Mouse (Mus musculus): ENCODE results near the gene Vav3. TPM values are rescaled to one million over a fixed set of nuclear protein-coding genes. Genes with fewer than 3 reads are reported as not detected.

The Vav3 gene
- polyA plus RNA-seq, 1 experiment from 2014 or later, result 15.4 TPM

DNA sequence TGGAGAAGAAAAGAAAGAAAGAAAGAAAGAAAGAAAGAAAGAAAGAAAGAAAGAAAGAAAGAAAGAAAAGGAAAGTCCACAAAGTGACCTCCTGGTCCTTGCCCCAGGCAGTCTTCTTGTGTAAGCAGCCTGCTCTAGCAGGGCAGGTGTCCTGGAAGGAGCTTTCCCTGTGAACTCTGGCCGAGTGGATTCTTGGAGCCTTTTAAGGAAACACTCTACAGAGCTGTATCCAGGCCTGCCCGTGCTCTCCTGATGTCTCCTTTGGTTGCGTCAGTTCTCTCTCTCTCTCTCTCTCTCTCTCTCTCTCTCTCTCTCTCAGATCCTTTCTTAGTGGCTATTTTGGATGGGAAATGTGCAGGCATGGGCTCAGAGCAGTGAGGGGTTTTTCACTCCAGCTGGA lies 232.4 kb downstream of the Vav3 start:
- WGBS, result 67% methylated on average over 3 of the region's 3 CpGs
- no peak overlapping the region for H3K4me2 ChIP-seq
- no peaks in the 10 kb centered on the region for H3K36me3 ChIP-seq
- no peak overlapping the region for H3K27ac ChIP-seq (replicated peaks)
- H3K9me3 ChIP-seq, result no peaks in the 10 kb centered on the region
- ATAC-seq (ENCODE audit: low FRiP score, low read depth), result no peak
- H3K4me1 ChIP-seq (replicated peaks), result peaks cover 5% of the 10 kb centered on the region; the same call in 1 of the 2 replicates
- H3K9ac ChIP-seq, result no peak overlapping the region
- no peaks in the 10 kb centered on the region for H3K27me3 ChIP-seq
- H3K4me3 ChIP-seq, result no peak overlapping the region

DNA sequence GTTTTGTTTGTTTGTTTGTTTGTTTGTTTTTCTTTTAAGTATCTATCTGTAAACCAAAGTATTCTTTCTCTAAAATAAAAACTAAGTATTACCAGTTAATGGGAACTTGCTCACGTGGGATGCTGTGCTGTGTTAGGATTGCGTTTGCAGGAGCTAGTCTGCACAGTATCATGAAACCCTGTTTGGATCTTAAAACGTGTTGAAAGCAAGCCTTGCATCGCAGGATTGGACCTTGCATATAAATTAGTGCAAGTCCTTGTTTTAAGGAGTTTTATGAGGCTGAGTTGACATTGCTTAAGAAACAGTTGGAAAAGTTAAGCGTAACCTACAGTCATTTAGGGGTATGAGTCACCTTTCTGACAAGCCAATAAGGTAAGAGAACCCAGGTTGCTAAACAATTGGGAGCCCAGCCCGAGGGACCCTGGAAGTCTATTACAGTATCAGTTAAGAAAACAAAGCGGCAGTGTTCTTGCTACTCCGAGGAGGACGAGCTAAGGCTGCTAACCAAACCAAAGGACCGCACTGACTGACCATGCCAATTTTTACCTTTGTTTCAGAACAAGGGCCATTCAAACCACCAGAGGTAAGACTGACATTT lies 233.2 kb downstream of the Vav3 start:
- Histone ChIP-seq H3K4me1 (replicated peaks) (peaks cover 1% of the 10 kb centered on the region; the same call in 1 of the 2 replicates), H3K9ac (no peak overlapping the region), H3K27me3 (no peaks in the 10 kb centered on the region), H3K27ac (replicated peaks) (no peak overlapping the region), H3K36me3 (no peaks in the 10 kb centered on the region), H3K4me2 (no peak overlapping the region), H3K9me3 (no peaks in the 10 kb centered on the region), H3K4me3 (no peak overlapping the region)
- WGBS, result 77% methylated on average over 10 of the region's 10 CpGs
- no peak for ATAC-seq (ENCODE audit: low FRiP score, low read depth)

- H3K9ac ChIP-seq, result no peak overlapping the region
- no peak overlapping the region for H3K4me2 ChIP-seq
- no peak for ATAC-seq (ENCODE audit: low FRiP score, low read depth)
- H3K4me1 ChIP-seq (replicated peaks), result no peaks in the 10 kb centered on the region
- H3K27ac ChIP-seq (replicated peaks), result no peak overlapping the region
- 82% methylated on average over 6 of the region's 6 CpGs for WGBS
- H3K36me3 ChIP-seq, result no peaks in the 10 kb centered on the region
- no peaks in the 10 kb centered on the region for H3K27me3 ChIP-seq
- no peaks in the 10 kb centered on the region for H3K9me3 ChIP-seq
- no peak overlapping the region for H3K4me3 ChIP-seq
Measured at GRCm38 (mm10) chr3:109574161-109574560, 233.7 kb downstream of the Vav3 start.

GRCm38 (mm10) chr3:109578347-109578746 lies 237.9 kb downstream of the Vav3 start:
- no peak for ATAC-seq (ENCODE audit: low FRiP score, low read depth)
- no peaks in the 10 kb centered on the region for H3K27me3 ChIP-seq
- no peaks in the 10 kb centered on the region for H3K36me3 ChIP-seq
- H3K4me2 ChIP-seq, result no peak overlapping the region
- WGBS, result 89% methylated on average over 3 of the region's 3 CpGs
- no peaks in the 10 kb centered on the region for H3K4me1 ChIP-seq (replicated peaks)
- no peak overlapping the region for H3K27ac ChIP-seq (replicated peaks)
- no peaks in the 10 kb centered on the region for H3K9me3 ChIP-seq
- no peak overlapping the region for H3K4me3 ChIP-seq
- no peak overlapping the region for H3K9ac ChIP-seq

- Histone ChIP-seq H3K36me3 (no peaks in the 10 kb centered on the region), H3K9me3 (no peaks in the 10 kb centered on the region), H3K4me2 (no peak overlapping the region), H3K27ac (replicated peaks) (no peak overlapping the region), H3K4me1 (replicated peaks) (no peaks in the 10 kb centered on the region), H3K9ac (no peak overlapping the region), H3K4me3 (no peak overlapping the region), H3K27me3 (no peaks in the 10 kb centered on the region)
- WGBS, result 74% methylated on average over 7 of the region's 7 CpGs
- no peak for ATAC-seq (ENCODE audit: low FRiP score, low read depth)
Measured at GRCm38 (mm10) chr3:109578983-109579382, 238.5 kb downstream of the Vav3 start.

DNA sequence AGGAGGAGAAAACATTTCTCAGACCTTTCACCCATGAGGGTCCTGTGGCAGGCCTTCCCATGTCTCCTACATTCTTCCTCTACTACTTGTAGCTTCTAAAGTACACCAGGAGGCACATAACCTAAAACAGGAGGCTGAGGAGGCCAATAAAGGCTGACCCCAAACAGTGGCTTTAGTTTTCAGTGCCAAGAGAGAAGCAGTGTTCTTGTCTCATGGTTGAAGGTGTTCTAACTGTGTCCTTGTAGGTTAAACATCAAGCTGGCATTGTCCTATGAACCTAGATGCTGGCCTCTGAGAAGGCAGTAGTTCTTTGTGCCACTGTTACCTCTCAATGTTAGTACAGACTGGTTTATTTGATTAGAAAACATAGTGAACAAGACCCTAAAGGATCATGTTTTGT lies 245.5 kb downstream of the Vav3 start:
- Histone ChIP-seq H3K27me3 (no peaks in the 10 kb centered on the region), H3K9ac (no peak overlapping the region), H3K27ac (replicated peaks) (no peak overlapping the region), H3K36me3 (no peaks in the 10 kb centered on the region), H3K4me3 (no peak overlapping the region), H3K9me3 (no peaks in the 10 kb centered on the region), H3K4me2 (no peak overlapping the region), H3K4me1 (replicated peaks) (no peaks in the 10 kb centered on the region)
- no peak for ATAC-seq (ENCODE audit: low FRiP score, low read depth)

DNA sequence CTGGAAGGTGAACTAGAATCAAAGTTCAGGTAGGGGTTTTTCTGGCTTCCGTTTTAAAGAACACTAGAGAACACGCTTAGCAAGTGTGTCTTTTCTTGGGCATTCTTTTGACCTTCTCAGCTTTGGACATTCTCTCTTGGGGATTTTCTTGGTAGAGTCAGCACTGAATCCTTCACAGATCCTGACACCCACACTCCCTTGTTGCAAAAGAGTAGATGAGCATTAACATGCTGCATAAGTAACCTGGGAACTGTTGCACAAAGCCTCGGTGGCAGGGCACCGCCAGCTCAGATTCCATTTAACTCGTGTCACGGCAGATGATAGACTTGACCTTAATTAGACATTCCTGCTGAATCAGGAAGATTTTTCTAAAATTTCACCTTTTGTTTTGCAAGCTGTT lies 252.5 kb downstream of the Vav3 start:
- no peak overlapping the region for H3K9ac ChIP-seq
- no peaks in the 10 kb centered on the region for H3K4me1 ChIP-seq (replicated peaks)
- H3K4me3 ChIP-seq, result no peak overlapping the region
- no peak overlapping the region for H3K4me2 ChIP-seq
- H3K36me3 ChIP-seq, result no peaks in the 10 kb centered on the region
- ATAC-seq (ENCODE audit: low FRiP score, low read depth), result no peak
- H3K9me3 ChIP-seq, result no peaks in the 10 kb centered on the region
- no peak overlapping the region for H3K27ac ChIP-seq (replicated peaks)
- H3K27me3 ChIP-seq, result no peaks in the 10 kb centered on the region
- WGBS, result 68% methylated on average over 6 of the region's 6 CpGs

GRCm38 (mm10) chr3:109596084-109596483 lies 255.6 kb downstream of the Vav3 start:
- H3K27ac ChIP-seq (replicated peaks), result no peak overlapping the region

GRCm38 (mm10) chr3:109600699-109601451 lies 260.4 kb downstream of the Vav3 start:
- Histone ChIP-seq H3K27ac (replicated peaks) (no peak overlapping the region), H3K9me3 (no peaks in the 10 kb centered on the region), H3K9ac (no peak overlapping the region), H3K36me3 (no peaks in the 10 kb centered on the region), H3K4me2 (no peak overlapping the region), H3K4me1 (replicated peaks) (no peaks in the 10 kb centered on the region), H3K4me3 (no peak overlapping the region), H3K27me3 (no peaks in the 10 kb centered on the region)
- ATAC-seq (ENCODE audit: low FRiP score, low read depth), result no peak
- WGBS, result 92% methylated on average over 4 of the region's 4 CpGs

More at GRCm38 (mm10) chr3:109596084-109596483, 255.6 kb downstream of the Vav3 start:
- WGBS, result 90% methylated on average over 3 of the region's 3 CpGs
- Histone ChIP-seq H3K36me3 (no peaks in the 10 kb centered on the region), H3K9ac (no peak overlapping the region), H3K9me3 (no peaks in the 10 kb centered on the region), H3K4me3 (no peak overlapping the region), H3K27me3 (no peaks in the 10 kb centered on the region), H3K4me2 (no peak overlapping the region), H3K4me1 (replicated peaks) (no peaks in the 10 kb centered on the region)
- no peak for ATAC-seq (ENCODE audit: low FRiP score, low read depth)

GRCm38 (mm10) chr3:109602753-109603152 lies 262.3 kb downstream of the Vav3 start:
- Histone ChIP-seq H3K4me1 (replicated peaks) (no peaks in the 10 kb centered on the region), H3K4me3 (no peak overlapping the region), H3K36me3 (no peaks in the 10 kb centered on the region), H3K9ac (no peak overlapping the region), H3K9me3 (no peaks in the 10 kb centered on the region), H3K4me2 (no peak overlapping the region), H3K27ac (replicated peaks) (no peak overlapping the region), H3K27me3 (no peaks in the 10 kb centered on the region)
- ATAC-seq (ENCODE audit: low FRiP score, low read depth), result no peak
- 69% methylated on average over 1 of the region's 1 CpGs for WGBS

DNA sequence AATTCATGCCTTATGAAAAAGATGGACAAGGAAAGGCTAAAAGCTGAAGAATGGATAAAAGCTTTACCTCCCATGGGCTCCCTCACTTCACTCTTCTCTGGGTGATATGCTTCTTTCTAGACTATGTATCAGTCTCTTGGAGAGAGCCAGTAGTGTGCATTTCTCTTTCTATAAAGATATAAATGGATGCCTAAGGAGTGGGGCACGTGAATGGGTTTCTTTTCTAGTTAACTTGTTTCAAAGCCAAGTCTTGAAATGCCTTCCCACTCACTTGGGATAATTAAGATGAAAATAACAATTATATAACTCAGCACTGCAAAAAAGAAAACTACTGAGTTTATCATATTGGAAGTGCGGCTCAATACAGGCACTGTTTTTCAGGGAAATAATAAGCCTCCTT lies 265.7 kb downstream of the Vav3 start:
- H3K36me3 ChIP-seq, result no peaks in the 10 kb centered on the region
- no peak overlapping the region for H3K27ac ChIP-seq (replicated peaks)
- H3K4me1 ChIP-seq (replicated peaks), result no peaks in the 10 kb centered on the region
- no peak overlapping the region for H3K9ac ChIP-seq
- ATAC-seq (ENCODE audit: low FRiP score, low read depth), result no peak
- whole genome bisulfite sequencing, result 82% methylated on average over 2 of the region's 2 CpGs
- H3K27me3 ChIP-seq, result no peaks in the 10 kb centered on the region
- H3K9me3 ChIP-seq, result no peaks in the 10 kb centered on the region
- no peak overlapping the region for H3K4me3 ChIP-seq
- no peak overlapping the region for H3K4me2 ChIP-seq

GRCm38 (mm10) chr3:109621721-109622120 lies 281.3 kb downstream of the Vav3 start:
- no peak overlapping the region for H3K9ac ChIP-seq
- no peaks in the 10 kb centered on the region for H3K36me3 ChIP-seq
- 74% methylated on average over 3 of the region's 3 CpGs for WGBS
- H3K27ac ChIP-seq (replicated peaks), result no peak overlapping the region
- H3K4me1 ChIP-seq (replicated peaks), result no peaks in the 10 kb centered on the region
- no peak for ATAC-seq (ENCODE audit: low FRiP score, low read depth)
- no peaks in the 10 kb centered on the region for H3K9me3 ChIP-seq
- no peak overlapping the region for H3K4me2 ChIP-seq
- H3K27me3 ChIP-seq, result no peaks in the 10 kb centered on the region
- no peak overlapping the region for H3K4me3 ChIP-seq

DNA sequence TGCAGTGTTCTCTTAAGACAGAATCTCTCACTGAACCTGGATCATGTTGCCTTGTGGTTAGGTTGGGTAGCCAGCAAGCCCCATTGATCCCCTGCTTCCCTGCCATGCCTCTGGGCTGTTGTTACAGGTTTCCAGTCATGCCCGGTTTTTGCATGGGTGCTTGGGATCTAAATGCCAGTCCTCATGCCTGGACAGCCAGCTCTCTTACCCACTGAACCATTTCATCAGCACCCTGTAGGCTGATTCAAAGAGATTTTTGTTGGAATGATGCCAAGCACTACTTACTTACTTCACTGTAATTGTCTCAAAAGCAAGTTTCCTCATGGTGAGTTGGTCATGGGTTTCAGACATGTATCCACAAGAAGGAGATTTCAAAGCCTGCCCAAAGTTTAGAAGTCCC lies 281.9 kb downstream of the Vav3 start:
- H3K9me3 ChIP-seq, result no peaks in the 10 kb centered on the region
- H3K4me1 ChIP-seq (replicated peaks), result no peaks in the 10 kb centered on the region
- H3K9ac ChIP-seq, result no peak overlapping the region
- no peak overlapping the region for H3K4me3 ChIP-seq
- 53% methylated on average over 1 of the region's 1 CpGs for WGBS
- H3K27ac ChIP-seq (replicated peaks), result no peak overlapping the region
- no peak for ATAC-seq (ENCODE audit: low FRiP score, low read depth)
- H3K4me2 ChIP-seq, result no peak overlapping the region
- no peaks in the 10 kb centered on the region for H3K27me3 ChIP-seq
- H3K36me3 ChIP-seq, result no peaks in the 10 kb centered on the region
